Mouse (Mus musculus): ENCODE data around the gene Hadha.

The Hadha gene

DNA sequence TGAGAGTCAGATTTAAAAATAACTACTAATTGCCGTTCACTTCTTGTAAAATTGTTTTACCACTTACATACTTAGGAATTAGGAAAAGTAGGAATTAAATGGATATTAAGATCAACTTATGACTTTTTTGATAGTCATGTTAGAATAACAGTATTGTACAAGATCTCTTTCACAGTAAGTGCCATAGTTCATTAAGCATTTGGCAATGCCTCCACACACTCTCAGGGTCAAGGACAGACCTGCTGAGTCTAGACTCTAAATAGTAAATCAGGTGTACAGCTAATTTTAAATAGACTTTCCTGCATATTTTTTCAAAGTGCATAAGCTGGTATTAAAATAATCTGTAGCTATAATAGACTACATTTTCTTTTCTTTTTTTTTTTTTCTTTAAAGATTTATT lies 2.5 kb downstream of the Hadha start:
- no peak for DNase-seq

DNA sequence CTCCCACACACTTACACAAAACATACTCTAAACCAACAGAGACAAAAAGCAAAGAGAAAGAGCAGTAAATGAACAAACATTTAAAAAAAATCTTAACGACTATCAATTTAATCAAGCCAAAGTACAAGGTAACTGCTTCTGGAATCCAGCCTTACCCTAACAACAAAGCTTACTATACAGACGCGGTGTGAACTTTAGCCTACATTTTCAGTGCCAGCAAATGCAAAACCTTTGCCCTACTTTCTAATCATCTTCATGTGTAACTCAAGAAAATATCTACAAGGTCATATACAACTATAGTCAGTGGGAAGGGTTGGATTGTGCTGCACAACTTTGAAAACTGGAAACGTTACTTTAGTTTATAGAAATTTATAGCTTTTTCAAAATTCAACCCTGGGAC lies 3.0 kb downstream of the Hadha start:
- no peak for DNase-seq

DNA sequence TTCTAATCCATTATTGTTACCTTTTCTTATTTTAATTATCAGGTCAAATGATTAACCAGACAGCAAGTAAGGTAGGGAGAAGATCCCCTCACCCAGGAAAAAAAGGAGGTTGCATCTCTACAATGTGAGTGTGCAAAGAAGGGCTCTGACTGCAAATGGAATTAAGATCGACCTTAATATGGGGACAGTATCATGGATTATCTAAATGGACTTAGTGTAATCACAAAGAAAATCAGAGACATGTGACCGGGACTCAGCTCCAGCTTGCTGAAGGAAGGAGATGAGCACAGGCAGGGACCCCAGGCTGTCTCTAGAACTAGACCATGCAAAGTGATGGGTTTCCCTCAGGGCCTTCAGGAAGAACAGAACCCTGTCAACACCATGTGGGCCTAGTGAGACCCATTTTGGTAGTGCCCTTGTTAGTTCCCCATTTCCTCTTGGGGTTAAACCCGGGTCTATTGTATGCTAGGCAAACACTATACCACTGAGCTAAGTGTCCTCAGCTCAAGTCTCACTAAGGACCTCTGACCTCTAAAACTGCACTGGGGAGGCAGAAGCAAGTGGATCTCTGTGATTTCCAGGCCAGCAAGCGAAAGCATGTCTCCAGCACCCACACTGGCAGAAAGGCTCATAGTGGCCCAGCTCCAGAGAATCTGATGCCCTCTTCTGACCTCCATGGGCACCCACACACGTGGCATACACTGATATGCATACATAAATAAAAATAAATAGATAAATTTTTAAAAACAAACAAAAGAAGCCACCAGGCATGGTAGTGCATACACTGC lies 6.6 kb downstream of the Hadha start:
- DNase-seq = no peak

DNA sequence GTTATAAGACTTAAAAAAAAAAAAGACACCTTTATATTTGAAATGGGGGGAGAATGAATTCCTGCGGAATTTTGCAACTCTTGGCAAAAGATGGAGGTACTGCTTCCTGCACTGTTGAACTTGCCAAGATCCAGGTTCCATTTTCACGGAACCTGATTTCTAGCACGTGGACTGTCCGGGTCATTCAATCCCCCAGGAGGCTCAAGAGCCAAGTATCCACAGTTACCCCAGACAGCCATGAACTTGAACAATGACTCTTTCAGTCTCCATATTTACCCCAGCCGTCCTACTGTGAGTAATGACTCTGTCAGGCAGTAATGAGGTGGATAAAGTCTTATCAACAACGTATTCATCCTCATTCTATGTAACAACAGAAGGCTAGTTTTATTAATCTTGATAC lies 8.4 kb downstream of the Hadha start:
- no peak for DNase-seq

DNA sequence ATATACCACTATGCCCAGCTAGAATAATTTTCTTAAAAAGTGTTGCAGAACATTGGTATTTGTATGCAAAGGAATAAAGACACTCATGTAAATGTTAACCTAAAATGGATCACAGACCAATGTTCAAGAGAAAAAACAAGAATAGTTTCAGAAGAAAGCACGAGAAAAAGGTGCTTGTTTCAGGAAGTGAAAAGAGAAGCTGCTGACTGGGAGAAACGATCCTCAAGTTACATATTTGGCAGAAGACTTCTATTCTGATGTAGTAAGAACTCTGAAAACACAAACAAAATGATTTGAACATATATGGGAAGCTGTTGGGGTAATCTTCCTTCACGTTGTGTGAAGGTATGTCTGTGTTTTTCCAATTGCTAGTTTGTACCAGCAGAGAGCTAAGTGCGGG lies 16.8 kb downstream of the Hadha start:
- DNase-seq = no peak

DNA sequence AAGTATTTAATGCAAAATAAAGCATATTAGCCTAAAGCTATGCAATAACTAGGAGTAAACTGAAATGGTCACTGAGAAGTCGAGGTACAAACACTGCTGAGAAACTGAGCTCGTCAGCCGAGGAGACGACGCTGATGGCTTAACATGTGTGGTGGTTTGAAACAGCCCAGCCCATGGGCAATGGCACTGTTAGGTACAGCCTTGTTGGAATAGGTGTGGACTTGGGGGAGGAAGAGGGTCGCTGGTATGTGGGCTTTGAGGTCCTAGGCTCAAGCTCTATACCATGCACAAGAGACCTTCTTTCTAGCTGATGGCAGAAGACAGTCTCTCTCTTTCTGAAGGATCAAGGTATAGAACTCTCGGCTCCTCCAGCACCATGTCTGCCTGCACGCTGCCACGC lies 17.7 kb downstream of the Hadha start:
- no peak for DNase-seq

DNA sequence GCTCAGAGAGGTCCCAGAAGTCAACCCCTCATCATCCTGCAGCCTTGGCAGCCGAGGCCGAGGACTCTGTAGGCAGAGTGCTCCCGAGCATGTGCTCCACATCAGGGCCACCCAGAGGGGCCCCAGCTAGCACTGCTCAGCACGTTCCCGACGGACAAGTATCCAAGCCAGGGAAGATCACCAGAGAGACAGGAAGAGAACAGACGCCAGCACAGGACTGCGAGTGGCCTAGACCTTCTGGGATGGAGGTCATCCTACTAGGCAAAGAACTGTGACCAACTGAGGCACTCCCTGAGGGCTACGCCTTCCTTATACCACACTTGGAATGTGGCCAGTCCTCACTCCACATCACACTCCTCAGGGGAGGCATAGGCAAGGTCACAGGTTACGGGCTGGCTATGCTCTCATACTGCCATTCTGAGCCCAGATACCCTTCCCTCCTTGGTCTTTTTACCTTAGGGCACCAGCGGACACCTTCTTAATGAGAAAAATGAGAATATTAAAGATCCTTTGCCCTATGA lies 19.2 kb downstream of the Hadha start:
- no peak for DNase-seq

DNA sequence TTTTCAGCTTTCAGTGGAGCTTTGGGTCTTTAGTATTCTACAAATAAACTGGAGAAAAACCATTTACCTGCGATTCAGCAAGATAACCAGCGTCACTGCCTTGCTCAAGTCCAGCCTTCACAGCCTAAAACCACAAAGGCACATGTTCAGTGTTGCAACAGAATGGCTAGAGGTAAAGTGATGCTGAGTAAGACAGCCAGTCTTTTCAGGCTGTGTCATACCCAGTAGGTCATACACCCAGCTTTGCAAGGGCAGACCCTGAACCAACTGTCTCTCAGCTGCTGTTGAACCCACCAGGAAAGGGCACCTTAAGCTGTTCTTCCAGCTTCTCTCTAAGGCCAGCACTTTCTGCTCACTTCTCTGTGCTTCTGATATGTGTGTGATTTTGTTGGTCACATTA lies 22.8 kb downstream of the Hadha start:
- DNase-seq = no peak

DNA sequence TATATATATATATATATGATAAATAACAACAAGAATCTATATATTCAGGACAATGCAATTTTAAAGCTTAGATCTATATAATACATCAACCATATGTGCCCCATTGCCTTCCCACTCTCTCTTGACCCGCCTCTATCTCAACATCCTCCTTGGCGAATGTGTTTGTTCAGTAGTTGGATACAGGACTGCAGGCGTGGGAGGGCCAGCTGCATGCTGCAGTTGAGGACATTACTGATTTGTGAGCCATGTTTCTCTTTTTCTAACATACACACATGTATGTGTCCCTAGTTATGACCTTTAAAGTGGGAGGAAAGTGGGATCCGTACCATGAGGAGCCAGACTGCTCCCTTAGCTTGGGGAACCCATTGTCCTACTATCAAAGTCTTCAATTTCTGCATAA lies 23.7 kb downstream of the Hadha start:
- DNase-seq = no peak

DNA sequence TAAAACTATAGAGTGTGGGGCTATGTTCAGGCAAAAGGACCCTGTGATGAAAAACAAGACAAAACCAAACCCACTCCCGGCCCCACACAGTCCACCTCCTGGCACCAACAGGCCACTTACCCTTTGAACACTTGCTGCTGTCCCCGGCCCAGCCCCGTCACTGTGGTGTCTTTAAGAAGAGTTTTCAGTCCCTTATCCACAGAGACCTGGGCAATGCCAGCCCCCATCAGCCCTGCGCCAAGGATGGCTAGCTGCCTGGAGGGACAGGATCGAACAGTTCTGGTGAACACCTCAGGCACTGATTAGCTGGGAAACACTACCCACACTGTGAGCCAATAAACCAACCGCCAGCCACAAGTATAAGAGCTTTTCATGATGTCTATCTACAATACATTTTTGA lies 26.3 kb downstream of the Hadha start:
- no peak for DNase-seq

DNA sequence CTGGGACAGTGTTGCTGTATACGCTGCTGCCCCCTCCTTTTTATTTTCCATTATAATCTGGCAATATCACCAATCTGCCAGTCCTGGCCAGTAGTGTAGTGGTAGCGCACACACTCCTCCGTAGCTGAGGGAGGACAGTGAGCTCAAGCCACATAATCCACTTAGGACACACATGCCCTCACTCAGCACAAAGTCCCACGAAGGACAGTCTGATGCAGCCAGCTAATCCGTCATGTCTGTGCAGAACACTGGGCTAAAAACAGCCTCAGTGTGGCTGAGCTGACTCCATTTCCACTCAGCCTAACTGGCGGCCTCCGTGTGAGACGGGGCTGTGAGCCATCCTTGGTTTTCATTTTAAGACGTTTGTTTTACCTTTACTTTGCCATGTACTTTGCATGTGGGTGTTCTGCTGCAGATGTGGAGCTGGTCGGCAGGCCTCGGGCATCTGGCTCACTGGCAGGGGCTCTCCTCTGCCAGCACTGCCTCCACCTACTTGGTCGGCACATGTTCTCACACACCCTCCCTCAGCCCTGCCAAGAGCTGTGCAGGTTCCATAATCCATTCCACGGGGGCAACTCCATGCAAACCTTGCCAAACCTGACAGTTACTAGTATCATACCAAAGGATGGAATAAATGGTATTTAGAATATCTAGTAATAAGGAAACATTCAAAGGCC lies 26.9 kb downstream of the Hadha start:
- DNase-seq = no peak

DNA sequence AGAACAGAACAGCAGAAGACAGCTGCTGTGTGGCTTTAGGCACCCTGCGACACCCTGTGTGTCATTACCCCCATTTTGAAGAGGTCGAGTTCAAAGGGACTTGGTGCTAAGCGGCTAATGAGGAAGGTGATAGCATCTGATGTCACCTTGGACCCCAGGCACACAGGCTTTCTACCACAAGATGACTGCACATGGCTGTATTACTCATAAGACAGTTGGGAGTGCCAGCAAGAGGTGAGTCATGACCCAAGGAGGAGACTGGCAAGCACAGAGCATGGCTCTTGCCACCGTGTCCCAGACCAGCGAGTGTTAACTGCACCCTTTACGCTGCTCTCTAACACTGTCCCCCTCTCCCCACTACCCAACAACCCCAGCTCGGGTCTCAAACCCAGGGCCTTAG lies 28.2 kb downstream of the Hadha start:
- DNase-seq = no peak

DNA sequence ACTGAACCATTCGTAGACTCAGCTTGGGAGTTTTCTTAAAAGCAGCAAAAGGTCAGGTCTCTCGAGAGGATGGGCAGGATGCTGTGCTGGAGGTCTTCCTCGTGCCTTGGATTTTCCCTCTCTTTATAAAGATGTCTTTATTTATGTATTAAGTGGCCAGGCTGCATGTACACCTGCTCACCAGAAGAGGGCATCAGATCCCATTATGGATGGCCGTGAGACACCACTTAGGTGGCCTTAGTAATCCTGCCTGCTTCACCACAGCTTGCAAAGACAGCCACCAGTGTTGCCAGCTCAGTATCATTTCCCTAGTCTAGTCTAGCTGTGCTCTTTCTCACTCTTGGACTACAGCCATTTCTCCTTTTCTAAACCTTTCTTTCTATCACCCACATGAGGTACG lies 29.4 kb downstream of the Hadha start:
- no peak for DNase-seq

DNA sequence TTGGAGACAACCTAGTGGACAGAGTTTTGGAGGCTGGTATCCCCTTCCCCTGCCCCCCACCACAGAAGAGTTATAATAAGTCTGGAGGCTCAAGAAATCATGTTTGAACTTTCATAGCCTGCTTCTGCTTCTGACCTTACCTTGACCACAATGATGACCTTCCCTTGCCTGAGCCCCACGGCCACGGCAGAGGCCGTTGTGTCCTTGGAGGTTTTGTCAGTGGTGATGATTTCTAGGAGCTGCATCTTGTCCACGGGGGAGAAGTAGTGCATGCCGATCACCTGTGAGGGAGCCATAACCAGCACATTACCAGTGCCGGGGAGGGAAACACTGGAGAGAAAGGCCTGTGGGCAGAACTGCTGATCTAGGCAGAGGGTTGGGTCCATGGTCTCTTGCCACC lies 32.5 kb downstream of the Hadha start:
- no peak for DNase-seq

DNA sequence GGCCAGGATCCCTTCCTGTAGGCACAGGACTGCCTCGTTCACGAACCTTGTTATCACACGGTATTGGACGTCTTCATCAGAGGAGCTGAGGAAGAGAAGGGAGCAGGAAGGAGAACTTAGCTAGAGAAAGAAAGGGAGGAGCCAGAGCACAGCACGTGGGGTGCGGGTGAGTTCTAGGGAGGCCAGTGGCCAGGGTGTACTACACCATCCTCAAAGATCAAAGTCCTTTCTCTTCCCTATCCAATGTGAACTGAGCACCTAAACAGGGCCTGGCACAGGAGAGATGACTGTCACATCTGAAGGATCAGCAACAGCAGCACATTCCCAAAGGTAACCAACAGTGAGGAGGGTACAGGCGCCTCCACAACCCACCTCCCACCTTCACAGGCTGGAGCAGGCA lies 34.9 kb downstream of the Hadha start:
- no peak for DNase-seq

DNA sequence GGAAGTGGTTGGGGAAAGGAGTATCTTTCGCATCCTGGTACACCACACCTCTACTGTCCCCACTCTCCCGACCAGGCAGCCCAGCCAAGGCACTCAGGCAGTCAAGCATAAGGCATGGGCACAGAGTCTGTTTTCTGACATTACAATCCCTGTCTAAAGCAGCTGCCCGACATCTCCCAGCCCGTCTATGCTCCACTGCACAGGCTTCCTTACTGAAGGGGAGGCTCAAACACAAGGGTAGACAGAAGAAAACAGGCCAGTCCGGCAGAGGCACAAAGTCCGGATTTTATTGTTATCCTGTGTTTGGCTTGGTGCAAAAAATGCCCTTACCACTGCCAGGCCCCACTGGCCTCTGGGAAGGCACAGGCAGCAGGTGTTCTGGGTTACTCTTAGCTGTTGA lies 35.8 kb downstream of the Hadha start:
- DNase-seq = no peak

DNA sequence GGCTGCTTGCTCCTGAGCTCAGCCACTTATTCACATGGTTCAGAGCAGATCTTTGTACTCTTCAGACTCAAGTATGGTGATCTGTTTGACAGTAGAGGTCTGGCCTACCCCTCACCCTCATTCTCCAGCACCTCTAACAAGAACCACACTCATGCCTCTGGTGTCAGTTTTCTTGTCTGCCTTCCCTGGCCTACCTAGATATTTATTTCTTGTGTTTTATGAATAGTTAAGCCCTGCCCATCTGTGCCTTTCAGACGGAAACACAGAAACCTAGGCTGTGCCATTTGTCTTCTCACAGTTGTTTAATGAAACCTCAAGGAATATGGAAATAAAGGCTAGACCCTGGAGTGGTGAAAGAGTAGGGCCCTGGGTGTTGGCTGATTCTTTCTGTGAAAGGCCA lies 36.9 kb downstream of the Hadha start:
- DNase-seq = no peak

DNA sequence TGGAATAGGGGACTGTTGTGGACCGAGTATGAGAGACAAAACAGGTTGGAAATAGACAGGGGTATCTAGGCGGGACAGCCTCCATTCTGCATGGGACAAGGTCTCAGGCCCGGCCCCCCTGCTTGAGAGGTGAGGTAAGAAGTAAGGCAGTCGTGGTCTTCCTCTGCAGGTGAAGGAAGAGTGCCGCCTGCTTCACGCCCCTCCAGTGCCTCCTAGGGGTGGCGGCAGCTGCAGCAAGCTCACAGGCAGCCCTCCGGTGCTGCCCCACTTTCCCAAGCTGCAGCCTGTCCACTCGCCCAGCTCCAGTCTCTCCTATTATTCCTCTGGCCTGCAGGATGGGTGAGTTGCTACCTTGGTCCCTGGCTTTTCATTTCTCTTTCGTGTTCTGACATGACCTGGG lies 39.2 kb downstream of the Hadha start:
- DNase-seq = no peak

DNA sequence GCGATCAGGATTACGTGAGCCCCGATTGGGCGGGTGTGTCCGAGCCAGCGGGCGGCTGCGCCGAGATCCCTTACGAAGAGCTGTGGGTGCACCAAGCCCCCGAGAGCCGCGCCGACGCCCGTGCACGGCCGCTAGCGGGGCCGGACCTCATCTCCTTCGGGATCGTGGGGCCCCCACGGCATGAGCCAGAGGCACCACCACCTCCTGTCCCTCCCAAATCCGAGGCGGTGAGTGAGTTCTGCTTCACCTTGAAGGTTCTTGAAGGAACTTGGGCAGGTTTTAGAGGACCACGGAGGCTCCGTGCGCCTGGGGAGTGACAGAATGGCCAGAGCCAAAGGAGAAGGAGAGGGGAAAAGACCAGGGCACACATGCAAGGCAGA lies 40.2 kb downstream of the Hadha start:
- no peak for DNase-seq

DNA sequence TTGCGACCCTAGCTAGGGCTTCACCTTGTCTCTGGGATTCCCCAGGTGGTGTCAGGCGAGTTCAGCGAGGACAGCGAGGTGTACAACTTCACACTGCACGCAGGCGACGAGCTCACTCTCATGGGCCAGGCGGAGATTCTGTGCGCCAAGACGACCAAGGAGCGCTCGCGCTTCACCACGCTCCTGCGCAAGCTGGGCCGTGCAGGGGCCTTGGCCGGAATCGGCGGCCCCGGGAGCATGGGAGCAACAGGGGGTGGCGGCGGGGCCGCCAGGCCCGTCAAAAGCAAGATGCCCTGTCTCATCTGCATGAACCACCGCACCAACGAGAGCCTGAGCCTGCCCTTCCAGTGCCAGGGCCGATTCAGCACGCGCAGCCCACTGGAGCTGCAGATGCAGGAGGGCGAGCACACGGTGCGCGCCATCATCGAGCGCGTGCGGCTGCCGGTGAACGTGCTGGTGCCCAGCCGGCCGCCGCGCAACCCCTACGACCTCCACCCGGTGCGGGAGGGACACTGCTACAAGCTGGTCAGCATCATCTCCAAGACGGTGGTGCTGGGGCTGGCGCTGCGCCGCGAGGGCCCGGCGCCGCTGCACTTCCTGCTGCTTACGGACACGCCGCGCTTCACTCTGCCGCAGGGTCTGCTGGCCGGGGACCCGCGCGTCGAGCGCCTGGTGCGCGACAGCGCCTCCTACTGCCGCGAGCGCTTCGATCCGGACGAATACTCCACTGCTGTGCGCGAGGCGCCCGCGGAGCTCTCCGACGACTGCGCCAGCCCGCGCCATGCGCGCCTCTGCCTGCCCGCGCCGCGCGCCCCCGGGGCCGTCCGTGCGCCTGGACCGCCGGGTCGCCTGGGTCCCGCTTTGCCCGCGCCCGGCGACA lies 40.8 kb downstream of the Hadha start:
- peak; percentile 32 for DNase-seq

DNA sequence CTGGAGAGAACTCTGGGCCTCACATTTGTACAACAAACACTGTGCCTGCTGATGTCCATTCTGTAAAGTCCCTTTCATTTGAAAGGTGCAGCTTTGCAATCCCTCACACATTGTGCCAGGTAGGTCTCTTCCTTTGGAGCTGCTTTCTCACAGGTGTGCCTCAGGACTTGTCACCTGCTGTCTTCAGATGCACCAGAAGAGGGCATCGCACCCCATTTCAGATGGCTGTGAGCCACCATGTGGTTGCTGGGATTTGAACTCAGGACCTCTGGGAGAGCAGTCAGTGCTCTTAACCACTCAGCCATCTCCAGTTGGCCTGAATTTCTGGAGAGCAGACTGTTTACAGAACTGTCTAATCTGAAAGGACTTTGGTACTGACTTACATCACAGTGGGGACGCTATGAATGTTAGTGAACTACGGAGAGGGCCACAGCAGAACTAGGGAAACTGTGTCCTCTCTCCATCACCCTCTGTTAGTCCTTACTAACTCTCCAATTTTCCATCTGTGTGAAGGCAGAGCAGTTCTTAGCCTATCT lies 42.4 kb downstream of the Hadha start:
- no peak for DNase-seq

DNA sequence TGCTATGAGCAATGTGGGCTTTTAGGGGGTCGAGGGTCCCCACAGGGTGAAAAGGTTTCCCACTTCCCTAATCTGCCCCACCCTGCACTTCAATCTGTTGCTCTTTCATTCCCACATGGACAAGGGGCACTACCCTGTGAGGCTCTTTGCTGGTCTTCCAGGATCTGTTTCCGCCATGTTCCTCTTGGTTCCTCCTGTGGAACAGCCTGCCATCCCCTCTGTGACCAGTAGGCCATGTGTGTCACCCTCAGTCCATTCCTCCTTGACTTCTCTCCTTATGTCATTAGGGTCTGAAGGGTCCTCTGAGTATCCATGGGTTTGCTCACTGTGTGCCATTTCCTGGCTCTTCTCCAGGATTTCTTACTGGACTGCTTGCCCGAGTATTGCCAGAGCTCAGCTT lies 43.2 kb downstream of the Hadha start:
- DNase-seq = no peak

DNA sequence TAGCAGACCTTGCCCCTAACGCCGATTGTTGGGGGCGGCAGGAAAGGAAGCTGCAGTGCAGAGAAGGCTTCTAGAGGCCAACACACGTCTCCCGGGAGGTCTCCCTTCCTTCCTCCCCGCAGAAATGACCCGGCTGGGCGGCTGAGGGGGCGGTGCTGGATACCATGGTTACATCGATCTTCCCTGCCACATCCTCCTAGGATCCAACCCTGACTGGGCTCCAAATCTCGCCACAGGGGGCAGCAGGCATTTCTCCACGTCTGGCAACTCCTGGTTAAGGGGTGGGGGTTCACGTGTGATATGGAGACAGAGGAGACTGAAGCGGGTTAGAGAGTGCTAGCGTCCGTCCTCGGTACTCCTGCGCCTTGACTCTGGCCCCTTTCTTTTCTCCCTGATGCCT lies 43.8 kb downstream of the Hadha start:
- no peak for DNase-seq

Data from cerebellum, adult 11 months (tissue).